In genomic region chr2:55022539-55022938, GRCm38 (mm10) we compare ENCODE assay signal across 6 mouse cellular contexts.
DNase-seq lines count a peak whose midpoint lies in the region; ATAC-seq and TF ChIP-seq lines count a peak whose summit lies in the region.
"Not testable (repeated sequence)": the region's sequence is repeated elsewhere in the genome, so short reads cannot be mapped to it uniquely, and the experiment has no call there.

No protein-coding gene starts in this region.

- not testable (repeated sequence) for H3K4me2 ChIP-seq in forebrain, embryonic 13.5 days; forebrain, postnatal 0 days (ENCODE audit: low read depth); hindbrain, embryonic 13.5 days; intestine, embryonic 16.5 days (ENCODE audit: low read depth, low read length); midbrain, embryonic 12.5 days (replicated peaks); neural tube, embryonic 11.5 days (ENCODE audit: low read depth)

- not testable (repeated sequence) for H3K9ac ChIP-seq in forebrain, embryonic 13.5 days; forebrain, postnatal 0 days; hindbrain, embryonic 13.5 days; intestine, embryonic 16.5 days (ENCODE audit: low read depth, low read length); midbrain, embryonic 12.5 days (replicated peaks); neural tube, embryonic 11.5 days (ENCODE audit: low read length)

- TF ChIP-seq CTCF in forebrain, postnatal 0 days (IDR thresholded peaks at IDR 0.05; ENCODE audit: low read depth), result not testable (repeated sequence)

- not testable (repeated sequence) for H3K4me1 ChIP-seq in forebrain, embryonic 13.5 days; forebrain, postnatal 0 days (ENCODE audit: insufficient read depth); hindbrain, embryonic 13.5 days (replicated peaks); intestine, embryonic 16.5 days (ENCODE audit: control insufficient read depth, insufficient read depth, low read length); midbrain, embryonic 12.5 days; neural tube, embryonic 11.5 days (ENCODE audit: control insufficient read depth, insufficient read depth, low read length)

- not testable (repeated sequence) for H3K27me3 ChIP-seq in forebrain, embryonic 13.5 days; forebrain, postnatal 0 days (ENCODE audit: insufficient read depth, low read length); hindbrain, embryonic 13.5 days; intestine, embryonic 16.5 days (replicated peaks; ENCODE audit: control insufficient read depth, insufficient read depth, low read length); midbrain, embryonic 12.5 days; neural tube, embryonic 11.5 days (ENCODE audit: control insufficient read depth, insufficient read depth, low read length)

- not testable (repeated sequence) for DNase-seq in forebrain, postnatal 0 days; neural tube, embryonic 11.5 days (ENCODE audit: low spot score)

- H3K9me3 ChIP-seq in forebrain, embryonic 13.5 days (replicated peaks); forebrain, postnatal 0 days (ENCODE audit: low read length); hindbrain, embryonic 13.5 days; intestine, embryonic 16.5 days (ENCODE audit: control insufficient read depth, low read length); midbrain, embryonic 12.5 days; neural tube, embryonic 11.5 days (ENCODE audit: control insufficient read depth, low read length): not testable (repeated sequence)

- H3K36me3 ChIP-seq in forebrain, embryonic 13.5 days (ENCODE audit: poor library complexity, severe bottlenecking); forebrain, postnatal 0 days (ENCODE audit: insufficient read depth); hindbrain, embryonic 13.5 days; intestine, embryonic 16.5 days (ENCODE audit: control insufficient read depth, insufficient read depth, low read length); midbrain, embryonic 12.5 days; neural tube, embryonic 11.5 days (ENCODE audit: control insufficient read depth, insufficient read depth, low read length): not testable (repeated sequence)

- not testable (repeated sequence) for H3K27ac ChIP-seq in forebrain, embryonic 13.5 days; forebrain, postnatal 0 days (ENCODE audit: low read depth, low read length); hindbrain, embryonic 13.5 days; intestine, embryonic 16.5 days (ENCODE audit: low read length); midbrain, embryonic 12.5 days (replicated peaks); neural tube, embryonic 11.5 days (ENCODE audit: low read depth, low read length)

- WGBS in forebrain, embryonic 13.5 days, result no CpG with 5 or more reads among the region's 5 CpGs
- no CpG with 5 or more reads among the region's 5 CpGs for whole genome bisulfite sequencing in forebrain, postnatal 0 days
- WGBS in hindbrain, embryonic 13.5 days, result no CpG with 5 or more reads among the region's 5 CpGs
- WGBS in intestine, embryonic 16.5 days, result no CpG with 5 or more reads among the region's 5 CpGs
- WGBS in midbrain, embryonic 12.5 days, result no CpG with 5 or more reads among the region's 5 CpGs
- WGBS in neural tube, embryonic 11.5 days, result no CpG with 5 or more reads among the region's 5 CpGs

- H3K4me3 ChIP-seq in forebrain, embryonic 13.5 days; forebrain, postnatal 0 days (ENCODE audit: low read depth, low read length); hindbrain, embryonic 13.5 days; intestine, embryonic 16.5 days (ENCODE audit: low read length); midbrain, embryonic 12.5 days; neural tube, embryonic 11.5 days (ENCODE audit: low read depth, low read length): not testable (repeated sequence)

- ATAC-seq in forebrain, embryonic 13.5 days, result peak; percentile 86
- peak; percentile 78 for ATAC-seq in forebrain, postnatal 0 days
- peak; percentile 59 for ATAC-seq in hindbrain, embryonic 13.5 days (ENCODE audit: low FRiP score)
- ATAC-seq in intestine, embryonic 16.5 days, result peak; percentile 48; the same call in 1 of the 2 replicates
- peak; percentile 78 for ATAC-seq in midbrain, embryonic 12.5 days (ENCODE audit: low FRiP score, low read depth)
- ATAC-seq in neural tube, embryonic 11.5 days (ENCODE audit: insufficient read depth, low FRiP score, low TSS enrichment), result peak; percentile 50; the same call in 1 of the 2 replicates
